8 mouse cellular contexts compared by ENCODE assay signal in the genomic region with DNA sequence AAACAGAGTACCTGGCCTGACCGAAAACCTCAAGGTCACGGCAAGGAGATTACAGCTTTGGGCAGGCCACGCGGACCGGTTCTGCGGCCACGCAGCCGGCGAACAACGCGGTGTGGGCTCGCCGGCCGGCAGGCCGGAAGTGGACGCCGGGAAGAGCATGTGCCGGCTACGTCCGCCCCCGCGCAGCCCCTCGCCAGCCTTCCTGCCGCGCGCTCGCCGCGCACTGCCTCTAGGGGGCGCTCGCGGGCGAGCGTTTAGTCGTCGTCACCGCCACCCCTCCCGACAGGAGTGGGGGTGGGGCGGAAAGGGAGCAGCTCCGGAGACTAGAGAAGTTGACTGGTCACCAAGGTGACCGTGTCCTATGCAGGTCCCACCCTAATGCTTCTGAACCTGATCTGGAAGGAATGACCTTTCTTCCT. TPM values are rescaled to one million over a fixed set of nuclear protein-coding genes. Genes with fewer than 3 reads are reported as not detected.
DNase-seq lines count a peak whose midpoint lies in the region; ATAC-seq and TF ChIP-seq lines count a peak whose summit lies in the region.

No protein-coding gene starts in this region.

- H3K4me3 ChIP-seq in intestine, postnatal 0 days (ENCODE audit: low read depth, low read length): peak overlapping the region; percentile 67
- peak overlapping the region; percentile 60 for H3K4me3 ChIP-seq in midbrain, embryonic 11.5 days (ENCODE audit: low read depth, low read length)

- H3K36me3 ChIP-seq in intestine, postnatal 0 days (ENCODE audit: control insufficient read depth, insufficient read depth): peaks cover 9% of the 10 kb centered on the region; the same call in 1 of the 2 replicates
- H3K36me3 ChIP-seq in midbrain, embryonic 11.5 days (ENCODE audit: control insufficient read depth, insufficient read depth, low read length): peaks cover 2% of the 10 kb centered on the region; the same call in 1 of the 2 replicates

- no peaks in the 10 kb centered on the region for H3K9me3 ChIP-seq in intestine, postnatal 0 days (ENCODE audit: control insufficient read depth)
- H3K9me3 ChIP-seq in midbrain, embryonic 11.5 days (ENCODE audit: control insufficient read depth, low read length): no peaks in the 10 kb centered on the region

- H3K27ac ChIP-seq in intestine, postnatal 0 days (ENCODE audit: low read depth, low read length): peak overlapping the region; percentile 97
- H3K27ac ChIP-seq in midbrain, embryonic 11.5 days (ENCODE audit: low read depth, low read length): peak overlapping the region; percentile 78

- H3K4me1 ChIP-seq in intestine, postnatal 0 days (replicated peaks; ENCODE audit: control insufficient read depth, insufficient read depth, low read length): no peaks in the 10 kb centered on the region
- no peaks in the 10 kb centered on the region for H3K4me1 ChIP-seq in midbrain, embryonic 11.5 days (ENCODE audit: control insufficient read depth, insufficient read depth, low read length)

- ATAC-seq in intestine, postnatal 0 days: peak; percentile 70
- ATAC-seq in midbrain, embryonic 11.5 days (ENCODE audit: low FRiP score): peak; percentile 85

- intact Hi-C loops in left cerebral cortex, postnatal 4 days (cut with DNase I): no loop called here

- H3K27me3 ChIP-seq in intestine, postnatal 0 days (replicated peaks; ENCODE audit: control insufficient read depth, insufficient read depth, low read length): no peaks in the 10 kb centered on the region
- H3K27me3 ChIP-seq in midbrain, embryonic 11.5 days (ENCODE audit: control insufficient read depth, insufficient read depth, low read length): no peaks in the 10 kb centered on the region

- 19% methylated on average over 41 of the region's 41 CpGs for WGBS in intestine, postnatal 0 days
- 10% methylated on average over 41 of the region's 41 CpGs for WGBS in midbrain, embryonic 11.5 days

- H3K9ac ChIP-seq in intestine, postnatal 0 days (ENCODE audit: low read depth, low read length): peak overlapping the region; percentile 77
- H3K9ac ChIP-seq in midbrain, embryonic 11.5 days (ENCODE audit: low read length): peak overlapping the region; percentile 77

- TF ChIP-seq CTCF in intestine, postnatal 0 days (IDR thresholded peaks at IDR 0.05; ENCODE audit: low read depth): peak; percentile 89

- H3K4me2 ChIP-seq in intestine, postnatal 0 days (replicated peaks; ENCODE audit: low read depth): peak overlapping the region; percentile 59
- H3K4me2 ChIP-seq in midbrain, embryonic 11.5 days: peak overlapping the region; percentile 48

- DNase-seq in adrenal gland, adult 18-20 months (ENCODE audit: low spot score in 2 of 2): peak; percentile 78 to 80
- DNase-seq in embryo, embryonic 11.5 days (ENCODE audit: low read depth, low spot score): peak; percentile 62
- peak; percentile 75 to 79 for DNase-seq in gastrocnemius, postnatal 4 days (ENCODE audit: low spot score in 2 of 2)
- peak; percentile 81 for DNase-seq in left cerebral cortex, postnatal 4 days
- peak; percentile 98 for DNase-seq in midbrain, embryonic 11.5 days (ENCODE audit: low spot score, missing footprints)
- peak; percentile 82 for DNase-seq in right cerebral cortex, postnatal 4 days
- DNase-seq in yolk sac, embryonic 10.5 days (ENCODE audit: low spot score): peak; percentile 77

RNA-seq across cellular contexts. Expression of gene Slc25a5, which starts 0.7 kb away (rescaled TPM):
- total RNA-seq in adrenal gland, adult 18-20 months (2021): 100 to 1,000 TPM; 441 to 551 TPM
- 100 to 1,000 TPM; 291 to 333 TPM for total RNA-seq in gastrocnemius, postnatal 4 days (2021)
- 1,696 and 1,837 TPM in 2 replicates for polyA plus RNA-seq in intestine, postnatal 0 days (2015; fragmentation: Nextera tagmentation; extraction: Ambion mirVana)
- total RNA-seq in left cerebral cortex, postnatal 4 days (2021): 100 to 1,000 TPM; 265 to 267 TPM
- polyA plus RNA-seq in midbrain, embryonic 11.5 days (2014; fragmentation: Nextera tagmentation; extraction: Ambion mirVana): 805 and 833 TPM in 2 replicates

RNA-seq across cellular contexts. Expression of gene Slc25a43, which starts 52.7 kb away (rescaled TPM):
- 1 to 10 TPM; 1.2 to 2.1 TPM for total RNA-seq in adrenal gland, adult 18-20 months (2021)
- under 1 TPM; 0.25 to 0.36 TPM for total RNA-seq in gastrocnemius, postnatal 4 days (2021)
- polyA plus RNA-seq in intestine, postnatal 0 days (2015; fragmentation: Nextera tagmentation; extraction: Ambion mirVana): 12.8 and 13.7 TPM in 2 replicates
- total RNA-seq in left cerebral cortex, postnatal 4 days (2021): not detected
- polyA plus RNA-seq in midbrain, embryonic 11.5 days (2014; fragmentation: Nextera tagmentation; extraction: Ambion mirVana): 0.33 and 1.0 TPM in 2 replicates

Comparison
In these comparisons a context has a peak if more than half of its experiments do, and no peak if none do; other contexts are left out.
1. Peak in every context shown above with its lines: DNase-seq, ATAC-seq, H3K4me3 ChIP-seq and H3K27ac ChIP-seq.